Mouse (Mus musculus) spleen, postnatal 36 days (tissue): ENCODE data around the gene Pax8.

Experiments used
- DNase-seq, 2 experiments: peaks; one replicate each; pipeline ENCODE4 v3.0.0; 2022; ENCODE audit warnings: low spot score in 2 of 2, mixed read lengths in 1 of 2

Gene Pax8

GRCm38 (mm10) chr2:24460808-24461127 is 14.6 kb downstream of the Pax8 start:
- no peak for DNase-seq

GRCm38 (mm10) chr2:24460112-24460807 is 15.1 kb downstream of the Pax8 start:
- DNase-seq: no peak

- DNase-seq: no peak
These were observed 18.6 kb downstream of the Pax8 start for GRCm38 (mm10) chr2:24456841-24457240.

GRCm38 (mm10) chr2:24455057-24455855 is 20.1 kb downstream of the Pax8 start:
- DNase-seq: no peak

GRCm38 (mm10) chr2:24454429-24455011 is 20.9 kb downstream of the Pax8 start:
- DNase-seq: no peak

GRCm38 (mm10) chr2:24453206-24453605 is 22.2 kb downstream of the Pax8 start:
- DNase-seq: no peak

GRCm38 (mm10) chr2:24449111-24449510 is 26.3 kb downstream of the Pax8 start:
- no peak for DNase-seq

- no peak for DNase-seq
These were observed 32.1 kb downstream of the Pax8 start for GRCm38 (mm10) chr2:24443256-24443790.

GRCm38 (mm10) chr2:24442303-24442925 is 33.0 kb downstream of the Pax8 start:
- DNase-seq: no peak

GRCm38 (mm10) chr2:24441899-24442298 is 33.5 kb downstream of the Pax8 start:
- DNase-seq: no peak

GRCm38 (mm10) chr2:24440056-24440455 is 35.3 kb downstream of the Pax8 start:
- no peak for DNase-seq

- no peak for DNase-seq
These were observed 39.7 kb downstream of the Pax8 start for GRCm38 (mm10) chr2:24435699-24436098.

- DNase-seq: no peak
These were observed 40.7 kb downstream of the Pax8 start for GRCm38 (mm10) chr2:24434670-24435069.

- no peak for DNase-seq
These were observed 45.6 kb downstream of the Pax8 start for GRCm38 (mm10) chr2:24429806-24430205.

- DNase-seq: no peak
These were observed 47.3 kb downstream of the Pax8 start for GRCm38 (mm10) chr2:24427866-24428675.

GRCm38 (mm10) chr2:24425630-24426029 is 49.8 kb downstream of the Pax8 start:
- DNase-seq: no peak

- DNase-seq: no peak
These were observed 52.6 kb downstream of the Pax8 start for GRCm38 (mm10) chr2:24422815-24423214.

GRCm38 (mm10) chr2:24421211-24421863 is 54.1 kb downstream of the Pax8 start:
- no peak for DNase-seq

GRCm38 (mm10) chr2:24417564-24417963 is 57.8 kb downstream of the Pax8 start:
- DNase-seq: no peak

- DNase-seq: no peak
These were observed 58.3 kb downstream of the Pax8 start for GRCm38 (mm10) chr2:24417106-24417505.

GRCm38 (mm10) chr2:24416668-24417067 is 58.7 kb downstream of the Pax8 start:
- DNase-seq: no peak
